Mouse (Mus musculus) cerebellum, postnatal 10 days (tissue): ENCODE results near the gene Vmn1r46.
A peak's percentile ranks its signal among the peaks of the same experiment; 100 is the strongest.
"Not testable (repeated sequence)": the region's sequence is repeated elsewhere in the genome, so short reads cannot be mapped to it uniquely, and the experiment has no call there.

Experiments used
- DNase-seq, 2 experiments: peaks; one replicate each; pipeline ENCODE4 v3.0.0; 2021; ENCODE audit warnings: mixed read lengths in 2 of 2

The Vmn1r46 gene

DNA sequence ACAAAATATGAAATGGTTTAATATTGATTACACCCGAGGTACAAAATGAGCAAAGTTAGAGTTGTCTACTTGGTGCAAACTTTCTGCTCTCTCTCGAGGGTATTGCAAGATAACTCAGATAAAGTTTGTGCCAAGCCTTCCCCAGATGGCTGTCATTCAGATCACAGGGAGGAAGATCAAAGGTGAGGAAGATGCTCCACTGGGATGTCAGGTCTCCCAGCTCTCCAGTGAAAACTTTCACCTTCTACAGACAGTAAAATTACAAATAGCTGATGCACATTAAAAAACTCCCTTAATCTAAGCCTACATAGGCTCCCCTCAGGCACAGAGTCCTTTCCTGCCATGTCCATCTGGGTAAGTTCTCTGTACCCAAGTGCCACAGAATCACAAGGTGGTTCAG is at the start of gene Vmn1r46:
Vmn1r46 (plus strand) TSS at position 301 of the 400 bp plus-strand sequence.
- DNase-seq, result no peak

DNA sequence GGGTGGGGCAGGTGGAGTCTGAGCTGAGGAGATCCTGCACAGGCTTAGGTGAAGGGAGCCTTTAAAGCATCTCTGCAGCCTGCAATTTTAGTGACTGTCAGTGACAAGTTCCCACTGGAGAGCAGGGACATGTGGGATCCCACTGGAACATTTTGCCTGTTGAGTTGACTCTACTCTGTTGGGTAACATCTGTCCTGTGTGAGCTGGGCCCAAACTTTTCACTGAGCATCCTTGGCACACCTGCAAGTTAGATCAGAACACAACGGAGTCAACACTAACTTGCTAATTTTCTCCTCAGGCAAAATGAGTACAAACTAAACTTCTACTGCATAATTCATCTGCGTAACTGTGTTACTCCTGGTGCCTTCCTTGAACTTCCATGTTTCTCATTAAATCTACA is 28.6 kb upstream of the Vmn1r46 start, which contains the start of gene Vmn1r45:
Vmn1r45 (minus strand) TSS at position 101 of the 400 bp plus-strand sequence.
- not testable (repeated sequence) for DNase-seq

DNA sequence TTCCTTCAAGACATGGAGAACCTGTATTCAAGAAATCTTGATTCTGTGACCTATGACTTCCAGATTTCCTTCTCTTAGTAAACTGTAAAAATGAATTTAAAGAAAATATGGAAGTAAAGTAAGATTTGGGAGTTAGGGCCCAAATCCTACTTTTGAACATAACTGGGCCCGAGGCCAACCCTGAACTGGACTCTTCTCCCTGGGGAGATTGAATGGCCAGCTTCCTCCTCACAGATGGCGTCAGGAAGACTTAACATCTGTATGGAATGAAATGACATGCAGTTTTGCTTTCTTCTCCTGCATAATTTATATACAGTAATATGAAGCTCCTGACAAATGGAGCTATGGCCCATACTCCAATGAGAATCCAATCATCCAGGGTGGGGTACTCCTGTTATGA is 28.2 kb upstream of the Vmn1r46 start:
- DNase-seq, result no peak

DNA sequence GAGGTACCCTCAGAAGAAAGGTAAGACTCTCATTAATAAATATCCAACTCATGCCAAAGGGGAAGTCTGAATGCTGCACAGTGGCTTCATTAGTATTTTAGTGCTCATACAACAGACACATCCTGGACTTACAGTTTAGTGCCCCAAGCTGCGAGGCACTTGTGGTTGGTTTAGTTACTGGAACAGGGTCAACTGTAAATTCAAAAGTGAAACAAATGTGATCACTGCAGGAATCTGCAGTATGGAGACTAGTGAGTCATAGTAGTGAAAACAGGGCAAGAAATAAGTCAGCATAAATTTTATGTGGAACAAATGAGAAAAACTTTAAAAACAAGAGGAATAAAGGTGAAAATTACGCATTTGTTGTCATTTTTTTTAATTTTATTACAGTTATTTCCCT is 15.6 kb upstream of the Vmn1r46 start:
- DNase-seq, result no peak

GRCm38 (mm10) chr6:89966341-89966740 is 2.8 kb upstream of the Vmn1r46 start:
- DNase-seq, result peak; percentile 32 to 43

DNA sequence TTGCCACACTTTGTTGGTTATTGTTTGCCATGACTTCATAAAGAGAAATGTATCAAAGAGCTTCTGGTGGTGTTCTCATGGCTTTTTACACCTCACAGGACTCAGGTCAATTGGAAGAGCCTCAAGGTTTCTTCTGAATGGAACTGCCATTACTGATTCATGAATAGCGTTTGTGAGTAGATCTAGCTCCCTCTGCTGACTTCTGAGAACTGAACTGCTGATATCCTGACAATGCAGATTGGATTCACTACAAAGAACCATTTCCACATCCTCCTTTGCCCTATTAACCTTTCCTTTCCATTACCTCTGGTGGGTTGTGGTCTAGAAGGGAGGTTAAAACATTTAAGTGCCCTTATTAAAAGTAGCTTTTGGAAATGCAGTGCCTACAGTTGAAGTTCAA is 16.9 kb downstream of the Vmn1r46 start:
- DNase-seq, result peak; percentile 2 to 21

- DNase-seq, result not testable (repeated sequence)
These were observed 46.7 kb downstream of the Vmn1r46 start, which contains the start of gene Vmn1r47 for GRCm38 (mm10) chr6:90015847-90016246. Vmn1r47 (plus strand) TSS chr6:90016147.
